Mouse (Mus musculus) liver, postnatal 0 days (tissue): ENCODE measurements around the gene Six1.

Source experiments
- CTCF ChIP-seq: sonication (generic); IDR thresholded peaks from 2 replicates; pipeline ENCODE4 v1.5.1; 2016; ENCODE audit warnings: antibody characterized with exemption, low read depth
- EP300 ChIP-seq: IDR thresholded peaks from 2 replicates; pipeline ENCODE4 v1.6.1; 2016; ENCODE audit warnings: antibody characterized with exemption, low read depth, mild to moderate bottlenecking

DNA sequence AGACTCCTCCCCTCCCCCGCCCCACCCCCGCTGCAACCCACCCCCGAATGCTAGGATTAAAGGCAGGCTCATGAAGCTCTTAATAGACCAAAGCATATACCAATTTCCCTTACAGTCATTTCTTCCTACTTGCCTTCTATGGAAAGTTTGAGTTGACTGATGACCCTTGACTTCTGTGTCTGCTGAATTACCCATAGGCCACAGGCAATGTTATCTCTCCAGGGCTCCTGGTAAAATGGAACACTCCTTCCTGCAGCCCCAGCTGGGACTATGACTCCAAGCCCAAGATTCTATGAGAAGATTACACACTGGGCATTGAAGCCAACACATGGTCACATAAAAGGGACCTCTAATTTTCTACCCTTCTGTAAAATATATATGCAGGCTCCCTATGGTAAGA is 33.3 kb downstream of the Six1 start:
- TF ChIP-seq EP300 (no peak), CTCF (no peak)
